Mouse (Mus musculus): ENCODE measurements around the gene Kdelr1. TPM values are rescaled to one million over a fixed set of nuclear protein-coding genes. Genes with fewer than 3 reads are reported as not detected.

Gene Kdelr1
- 10 to 100 TPM; 87.1 to 98.6 TPM for total RNA-seq (2021)
- long read RNA-seq, experiment 1, partial matches to known transcripts, result 1 of 9 reads
- long read RNA-seq, experiment 1, other reads (novel, unspliced or antisense), result 2 of 9 reads
- long read RNA-seq, experiment 2, transcript Kdelr1-201 (5 exons, 1,599 nt), result major isoform, 7 of 13 reads
- long read RNA-seq, experiment 2, partial matches to known transcripts, result 0 of 13 reads
- long read RNA-seq, experiment 2, other reads (novel, unspliced or antisense), result 6 of 13 reads

GRCm38 (mm10) chr7:45872624-45873023, at the start of gene Kdelr1:
TSS of gene Kdelr1 (plus strand) at chr7:45872772.
- intact Hi-C loops (cut with DNase I), result loop anchor here (5.0 kb wide), 1 partner anchor 65 kb away; no protein-coding TSS in a partner anchor
- peak; percentile 91 to 93 for DNase-seq (ENCODE audit: low spot score in 2 of 2)

GRCm38 (mm10) chr7:45824598-45824997, 48.0 kb upstream of the Kdelr1 start, which contains the start of gene Kcnj14:
TSS of gene Kcnj14 (minus strand) at chr7:45824782.
- no peak for DNase-seq (ENCODE audit: low spot score in 2 of 2)
- intact Hi-C loops (cut with DNase I), result no loop called here

- intact Hi-C loops (cut with DNase I), result no loop called here
- no peak for DNase-seq (ENCODE audit: low spot score in 2 of 2)
Measured at GRCm38 (mm10) chr7:45826631-45827030, 45.9 kb upstream of the Kdelr1 start.

GRCm38 (mm10) chr7:45830427-45831127, 42.0 kb upstream of the Kdelr1 start, which contains the start of gene Grwd1:
TSS of gene Grwd1 (minus strand) at chr7:45830944.
- peak; percentile 87 to 90 for DNase-seq (ENCODE audit: low spot score in 2 of 2)
- intact Hi-C loops (cut with DNase I), result no loop called here

GRCm38 (mm10) chr7:45831128-45831525, 41.4 kb upstream of the Kdelr1 start:
- no peak for DNase-seq (ENCODE audit: low spot score in 2 of 2)
- intact Hi-C loops (cut with DNase I), result no loop called here

- no peak for DNase-seq (ENCODE audit: low spot score in 2 of 2)
- intact Hi-C loops (cut with DNase I), result no loop called here
Measured at GRCm38 (mm10) chr7:45832428-45832827, 40.1 kb upstream of the Kdelr1 start.

GRCm38 (mm10) chr7:45833148-45833790, 39.3 kb upstream of the Kdelr1 start:
- DNase-seq (ENCODE audit: low spot score in 2 of 2), result no peak

GRCm38 (mm10) chr7:45833924-45834323, 38.6 kb upstream of the Kdelr1 start:
- intact Hi-C loops (cut with DNase I), result no loop called here
- no peak for DNase-seq (ENCODE audit: low spot score in 2 of 2)

More at GRCm38 (mm10) chr7:45833148-45833790, 39.3 kb upstream of the Kdelr1 start:
- intact Hi-C loops (cut with DNase I), result no loop called here

GRCm38 (mm10) chr7:45842950-45843744, 29.4 kb upstream of the Kdelr1 start:
- no peak for DNase-seq (ENCODE audit: low spot score in 2 of 2)
- intact Hi-C loops (cut with DNase I), result no loop called here

GRCm38 (mm10) chr7:45848447-45849027, 24.0 kb upstream of the Kdelr1 start:
- intact Hi-C loops (cut with DNase I), result no loop called here
- no peak for DNase-seq (ENCODE audit: low spot score in 2 of 2)

- no peak for DNase-seq (ENCODE audit: low spot score in 2 of 2)
- intact Hi-C loops (cut with DNase I), result no loop called here
Measured at GRCm38 (mm10) chr7:45850661-45851060, 21.9 kb upstream of the Kdelr1 start.

GRCm38 (mm10) chr7:45853089-45853488, 19.5 kb upstream of the Kdelr1 start:
- DNase-seq (ENCODE audit: low spot score in 2 of 2), result no peak
- intact Hi-C loops (cut with DNase I), result no loop called here

- intact Hi-C loops (cut with DNase I), result no loop called here
- DNase-seq (ENCODE audit: low spot score in 2 of 2), result no peak
Measured at GRCm38 (mm10) chr7:45856950-45857901, 15.3 kb upstream of the Kdelr1 start.

- DNase-seq (ENCODE audit: low spot score in 2 of 2), result no peak
- intact Hi-C loops (cut with DNase I), result no loop called here
Measured at GRCm38 (mm10) chr7:45859008-45859407, 13.6 kb upstream of the Kdelr1 start.

- intact Hi-C loops (cut with DNase I), result no loop called here
- DNase-seq (ENCODE audit: low spot score in 2 of 2), result no peak
Measured at GRCm38 (mm10) chr7:45862804-45863203, 9.8 kb upstream of the Kdelr1 start.

- intact Hi-C loops (cut with DNase I), result no loop called here
- DNase-seq (ENCODE audit: low spot score in 2 of 2), result no peak
Measured at GRCm38 (mm10) chr7:45864435-45864834, 8.1 kb upstream of the Kdelr1 start.

- intact Hi-C loops (cut with DNase I), result no loop called here
- peak; percentile 86 to 93 for DNase-seq (ENCODE audit: low spot score in 2 of 2)
Measured at GRCm38 (mm10) chr7:45865925-45866910, 6.4 kb upstream of the Kdelr1 start.

Data from left cerebral cortex, postnatal 14 days (tissue).